Comparison of ENCODE assay signal across 10 mouse cellular contexts in the genomic region with DNA sequence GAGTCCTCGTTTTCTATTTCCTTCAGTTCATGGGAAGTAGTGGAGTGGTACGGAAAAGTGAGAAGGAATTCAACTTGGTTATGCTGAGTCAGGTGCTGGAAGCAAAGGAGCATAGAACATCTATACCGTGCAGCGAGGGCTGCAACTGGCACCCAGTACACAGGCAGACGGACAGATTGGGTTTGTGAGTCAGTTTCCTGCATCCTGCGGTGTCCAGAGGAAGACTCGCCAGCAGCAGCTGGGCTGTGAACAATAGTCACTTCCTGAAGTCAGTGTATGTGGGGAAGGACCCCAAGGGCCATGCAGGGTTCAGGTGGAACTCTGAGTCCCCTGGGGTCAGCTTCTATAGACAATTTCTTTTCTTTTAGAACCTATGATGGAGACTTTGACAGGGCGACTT.
DNase-seq lines count a peak whose midpoint lies in the region; ATAC-seq and TF ChIP-seq lines count a peak whose summit lies in the region.
"Had no signal": no experiment of that assay in that cellular context is flagged by ENCODE, and none has a peak within 500 bp of the region (broad histone marks: within the 10 kb centered on the region; RNA-seq: fewer than 3 reads in every experiment).

No protein-coding gene starts in this region.

- ATAC-seq in forebrain, embryonic 15.5 days (replicated peaks), result peak; percentile 17; the same call in 1 of the 2 replicates
- no peak for ATAC-seq in forebrain, embryonic 11.5 days (replicated peaks; ENCODE audit: low FRiP score)
- no peak for ATAC-seq in stomach, embryonic 14.5 days (ENCODE audit: insufficient number of reproducible peaks, insufficient read depth, low FRiP score, low read depth)
- ATAC-seq in stomach, postnatal 0 days (ENCODE audit: low FRiP score, low TSS enrichment), result no peak
- peak; percentile 38; the same call in 1 of the 2 replicates for ATAC-seq in limb, embryonic 15.5 days (ENCODE audit: insufficient number of reproducible peaks, low FRiP score, low TSS enrichment, low read depth)

- peaks cover 12% of the 10 kb centered on the region for H3K4me1 ChIP-seq in forebrain, embryonic 15.5 days
- H3K4me1 ChIP-seq in forebrain, embryonic 11.5 days (replicated peaks; ENCODE audit: control insufficient read depth, insufficient read depth, low read length), result peaks cover 6% of the 10 kb centered on the region; the same call in 1 of the 2 replicates
- 0 out of 2 replicates have a peak, but pooled peaks cover 12% of the 10 kb centered on the region for H3K4me1 ChIP-seq in stomach, embryonic 14.5 days (ENCODE audit: control insufficient read depth, insufficient read depth, low read length)
- H3K4me1 ChIP-seq in stomach, postnatal 0 days (replicated peaks; ENCODE audit: control insufficient read depth, insufficient read depth), result no peaks in the 10 kb centered on the region
- peaks cover 19% of the 10 kb centered on the region for H3K4me1 ChIP-seq in limb, embryonic 15.5 days

- H3K9ac ChIP-seq in forebrain, embryonic 15.5 days (replicated peaks), result no peak overlapping the region
- H3K9ac ChIP-seq in forebrain, embryonic 11.5 days (ENCODE audit: low read length), result no peak overlapping the region
- H3K9ac ChIP-seq in stomach, embryonic 14.5 days (replicated peaks; ENCODE audit: low read depth, low read length), result no peak overlapping the region
- H3K9ac ChIP-seq in stomach, postnatal 0 days (ENCODE audit: low read length), result no peak overlapping the region
- H3K9ac ChIP-seq in limb, embryonic 15.5 days, result no peak overlapping the region

- no peak for TF ChIP-seq CTCF in stomach, postnatal 0 days (IDR thresholded peaks at IDR 0.05; ENCODE audit: low read depth)

- DNase-seq in forebrain, embryonic 11.5 days (ENCODE audit: low spot score), result no peak
- no peak for DNase-seq in stomach, postnatal 0 days (ENCODE audit: low spot score)
- DNase-seq in thymus, postnatal 0 days (ENCODE audit: low spot score), result no peak
- DNase-seq in layer of hippocampus, adult 11-12 months (ENCODE audit: low spot score), result no peak
- DNase-seq in right cerebral cortex, adult 2 months (ENCODE audit: low spot score in 2 of 2), result no peak
- DNase-seq: midbrain, embryonic 14.5 days had no signal

- H3K4me2 ChIP-seq in forebrain, embryonic 15.5 days (replicated peaks), result no peak overlapping the region
- H3K4me2 ChIP-seq in forebrain, embryonic 11.5 days (ENCODE audit: low read depth, low read length, severe bottlenecking), result no peak overlapping the region
- no peak overlapping the region for H3K4me2 ChIP-seq in stomach, embryonic 14.5 days (replicated peaks; ENCODE audit: low read depth, low read length)
- no peak overlapping the region for H3K4me2 ChIP-seq in stomach, postnatal 0 days (replicated peaks; ENCODE audit: low read depth)
- H3K4me2 ChIP-seq in limb, embryonic 15.5 days, result peak overlapping the region; percentile 59; the same call in 1 of the 2 replicates

- no peak overlapping the region for H3K27ac ChIP-seq in forebrain, embryonic 15.5 days (replicated peaks)
- H3K27ac ChIP-seq in forebrain, embryonic 11.5 days (ENCODE audit: low read depth, low read length), result no peak overlapping the region
- H3K27ac ChIP-seq in stomach, embryonic 14.5 days (ENCODE audit: low read length), result peak overlapping the region; percentile 17; the same call in 1 of the 2 replicates
- H3K27ac ChIP-seq in stomach, postnatal 0 days (replicated peaks), result no peak overlapping the region
- H3K27ac ChIP-seq in limb, embryonic 15.5 days, result peak overlapping the region; percentile 83; the same call in 1 of the 2 replicates

- no peaks in the 10 kb centered on the region; the same call in 1 of the 2 replicates for H3K9me3 ChIP-seq in forebrain, embryonic 15.5 days
- H3K9me3 ChIP-seq in forebrain, embryonic 11.5 days (ENCODE audit: control insufficient read depth, low read length), result no peaks in the 10 kb centered on the region
- no peaks in the 10 kb centered on the region for H3K9me3 ChIP-seq in stomach, embryonic 14.5 days (ENCODE audit: control insufficient read depth, low read depth, low read length)
- H3K9me3 ChIP-seq in stomach, postnatal 0 days (ENCODE audit: control insufficient read depth, low read length), result no peaks in the 10 kb centered on the region
- H3K9me3 ChIP-seq in limb, embryonic 15.5 days, result no peaks in the 10 kb centered on the region

- peaks cover 14% of the 10 kb centered on the region for H3K36me3 ChIP-seq in forebrain, embryonic 15.5 days
- H3K36me3 ChIP-seq in forebrain, embryonic 11.5 days (ENCODE audit: control insufficient read depth, insufficient read depth, low read length), result no peaks in the 10 kb centered on the region; the same call in 1 of the 2 replicates
- H3K36me3 ChIP-seq in stomach, embryonic 14.5 days (ENCODE audit: control insufficient read depth, insufficient read depth, low read length), result no peaks in the 10 kb centered on the region
- H3K36me3 ChIP-seq in stomach, postnatal 0 days (ENCODE audit: control insufficient read depth, insufficient read depth, low read length), result no peaks in the 10 kb centered on the region
- peaks cover 8% of the 10 kb centered on the region; the same call in 1 of the 2 replicates for H3K36me3 ChIP-seq in limb, embryonic 15.5 days

- no peak overlapping the region for H3K4me3 ChIP-seq in forebrain, embryonic 15.5 days
- H3K4me3 ChIP-seq in forebrain, embryonic 11.5 days (ENCODE audit: low read depth, low read length), result no peak overlapping the region
- H3K4me3 ChIP-seq in stomach, embryonic 14.5 days (ENCODE audit: low read depth, low read length), result no peak overlapping the region
- H3K4me3 ChIP-seq in stomach, postnatal 0 days (ENCODE audit: low read depth, low read length), result no peak overlapping the region
- H3K4me3 ChIP-seq in limb, embryonic 15.5 days, result no peak overlapping the region

- 70% methylated on average over 8 of the region's 8 CpGs for WGBS in forebrain, embryonic 15.5 days
- 78% methylated on average over 8 of the region's 8 CpGs for WGBS in forebrain, embryonic 11.5 days
- 69% methylated on average over 8 of the region's 8 CpGs for WGBS in stomach, embryonic 14.5 days
- WGBS in stomach, postnatal 0 days, result 81% methylated on average over 8 of the region's 8 CpGs
- WGBS in limb, embryonic 15.5 days, result 71% methylated on average over 8 of the region's 8 CpGs

- TF ChIP-seq EP300 in stomach, postnatal 0 days (optimal IDR thresholded peaks at IDR 0.05), result no peak

- H3K27me3 ChIP-seq in forebrain, embryonic 15.5 days, result no peaks in the 10 kb centered on the region
- no peaks in the 10 kb centered on the region for H3K27me3 ChIP-seq in forebrain, embryonic 11.5 days (ENCODE audit: control insufficient read depth, insufficient read depth, low read length)
- no peaks in the 10 kb centered on the region for H3K27me3 ChIP-seq in stomach, embryonic 14.5 days (ENCODE audit: control insufficient read depth, insufficient read depth, low read length)
- no peaks in the 10 kb centered on the region for H3K27me3 ChIP-seq in stomach, postnatal 0 days (ENCODE audit: control insufficient read depth, insufficient read depth, low read length)
- no peaks in the 10 kb centered on the region for H3K27me3 ChIP-seq in limb, embryonic 15.5 days
- H3K27me3 ChIP-seq: CH12.LX had no signal

Comparison
In these comparisons a context has a peak if more than half of its experiments do, and no peak if none do; other contexts are left out.
1. ATAC-seq: peak in forebrain, embryonic 15.5 days (single experiment) and limb, embryonic 15.5 days (single experiment); none in forebrain, embryonic 11.5 days (single experiment), stomach, embryonic 14.5 days (single experiment) and stomach, postnatal 0 days (single experiment).
2. H3K27ac ChIP-seq: peak in stomach, embryonic 14.5 days (single experiment) and limb, embryonic 15.5 days (single experiment); none in forebrain, embryonic 15.5 days (single experiment), forebrain, embryonic 11.5 days (single experiment) and stomach, postnatal 0 days (single experiment).